Comparison of ENCODE assay signal across 9 mouse cellular contexts in genomic region chr12:17692953-17693352, GRCm38 (mm10). TPM values are rescaled to one million over a fixed set of nuclear protein-coding genes. Genes with fewer than 3 reads are reported as not detected.
A peak's percentile ranks its signal among the peaks of the same experiment; 100 is the strongest.
DNase-seq lines count a peak whose midpoint lies in the region; ATAC-seq and TF ChIP-seq lines count a peak whose summit lies in the region.
"Had no signal": no experiment of that assay in that cellular context is flagged by ENCODE, and none has a peak within 500 bp of the region (broad histone marks: within the 10 kb centered on the region; RNA-seq: fewer than 3 reads in every experiment).

No protein-coding gene starts in this region.

- H3K4me1 ChIP-seq in forebrain, embryonic 12.5 days: peaks cover 54% of the 10 kb centered on the region
- peaks cover 11% of the 10 kb centered on the region for H3K4me1 ChIP-seq in forebrain, embryonic 11.5 days (replicated peaks; ENCODE audit: control insufficient read depth, insufficient read depth, low read length)
- H3K4me1 ChIP-seq in lung, adult 2 months (ENCODE audit: control insufficient read depth, insufficient read depth, low read length): peaks cover 39% of the 10 kb centered on the region
- H3K4me1 ChIP-seq in intestine, embryonic 16.5 days (ENCODE audit: control insufficient read depth, insufficient read depth, low read length): peaks cover 41% of the 10 kb centered on the region
- H3K4me1 ChIP-seq in neural tube, embryonic 15.5 days: peaks cover 23% of the 10 kb centered on the region

- no peak for ATAC-seq in forebrain, embryonic 12.5 days (ENCODE audit: low FRiP score)
- ATAC-seq in forebrain, embryonic 11.5 days (replicated peaks; ENCODE audit: low FRiP score): no peak
- ATAC-seq in intestine, embryonic 16.5 days: no peak
- ATAC-seq in neural tube, embryonic 15.5 days (ENCODE audit: low FRiP score): no peak

- peak overlapping the region; percentile 95 for H3K4me2 ChIP-seq in forebrain, embryonic 12.5 days
- H3K4me2 ChIP-seq in forebrain, embryonic 11.5 days (ENCODE audit: low read depth, low read length, severe bottlenecking): no peak overlapping the region
- H3K4me2 ChIP-seq in intestine, embryonic 16.5 days (ENCODE audit: low read depth, low read length): peak overlapping the region; percentile 95
- peak overlapping the region; percentile 96 for H3K4me2 ChIP-seq in neural tube, embryonic 15.5 days

- H3K27me3 ChIP-seq in forebrain, embryonic 12.5 days: 0 out of 2 replicates have a peak, but pooled peaks cover 5% of the 10 kb centered on the region
- no peaks in the 10 kb centered on the region; the same call in 1 of the 2 replicates for H3K27me3 ChIP-seq in forebrain, embryonic 11.5 days (ENCODE audit: control insufficient read depth, insufficient read depth, low read length)
- no peaks in the 10 kb centered on the region for H3K27me3 ChIP-seq in intestine, embryonic 16.5 days (replicated peaks; ENCODE audit: control insufficient read depth, insufficient read depth, low read length)
- H3K27me3 ChIP-seq in neural tube, embryonic 15.5 days (replicated peaks): 0 out of 2 replicates have a peak, but pooled peaks cover 3% of the 10 kb centered on the region

- no peak overlapping the region for H3K4me3 ChIP-seq in forebrain, embryonic 12.5 days (replicated peaks)
- H3K4me3 ChIP-seq in forebrain, embryonic 11.5 days (ENCODE audit: low read depth, low read length): no peak overlapping the region
- H3K4me3 ChIP-seq in lung, adult 2 months (replicated peaks; ENCODE audit: extremely low read depth, low read depth, low read length): no peak overlapping the region
- peak overlapping the region; percentile 84 for H3K4me3 ChIP-seq in intestine, embryonic 16.5 days (ENCODE audit: low read length)
- H3K4me3 ChIP-seq in neural tube, embryonic 15.5 days (replicated peaks): peak overlapping the region; percentile 79; the same call in 1 of the 2 replicates

- H3K27ac ChIP-seq in forebrain, embryonic 12.5 days: no peak overlapping the region
- H3K27ac ChIP-seq in forebrain, embryonic 11.5 days (ENCODE audit: low read depth, low read length): no peak overlapping the region
- no peak overlapping the region for H3K27ac ChIP-seq in intestine, embryonic 16.5 days (ENCODE audit: low read length)
- no peak overlapping the region for H3K27ac ChIP-seq in neural tube, embryonic 15.5 days (replicated peaks)

- no peaks in the 10 kb centered on the region for H3K36me3 ChIP-seq in forebrain, embryonic 12.5 days (replicated peaks)
- no peaks in the 10 kb centered on the region for H3K36me3 ChIP-seq in forebrain, embryonic 11.5 days (ENCODE audit: control insufficient read depth, insufficient read depth, low read length)
- H3K36me3 ChIP-seq in intestine, embryonic 16.5 days (ENCODE audit: control insufficient read depth, insufficient read depth, low read length): no peaks in the 10 kb centered on the region
- no peaks in the 10 kb centered on the region for H3K36me3 ChIP-seq in neural tube, embryonic 15.5 days

- TF ChIP-seq POLR2A in lung, adult 2 months (IDR thresholded peaks at IDR 0.05; ENCODE audit: borderline replicate concordance, extremely low read depth, low read depth, low read length): no peak

- DNase-seq in forebrain, embryonic 11.5 days (ENCODE audit: low spot score): no peak
- peak; percentile 40 for DNase-seq in lung, adult 2 months
- no peak for DNase-seq in lung, postnatal 14 days
- DNase-seq in urinary bladder, adult 2 months (ENCODE audit: low spot score): no peak
- DNase-seq in embryo, embryonic 10 days (ENCODE audit: low spot score): no peak
- DNase-seq: kidney, adult 8-10 months had no signal

- WGBS in forebrain, embryonic 12.5 days: 67% methylated on average over 4 of the region's 4 CpGs
- WGBS in forebrain, embryonic 11.5 days: 77% methylated on average over 4 of the region's 4 CpGs
- 11% methylated on average over 4 of the region's 4 CpGs for WGBS in lung, adult 2 months
- 51% methylated on average over 4 of the region's 4 CpGs for WGBS in intestine, embryonic 16.5 days
- WGBS in neural tube, embryonic 15.5 days: 47% methylated on average over 4 of the region's 4 CpGs

- no peak for TF ChIP-seq CTCF in lung, adult 2 months (IDR thresholded peaks at IDR 0.05; ENCODE audit: insufficient read depth, low read length)

- H3K9me3 ChIP-seq in forebrain, embryonic 12.5 days: no peaks in the 10 kb centered on the region
- no peaks in the 10 kb centered on the region for H3K9me3 ChIP-seq in forebrain, embryonic 11.5 days (ENCODE audit: control insufficient read depth, low read length)
- H3K9me3 ChIP-seq in intestine, embryonic 16.5 days (ENCODE audit: control insufficient read depth, low read length): no peaks in the 10 kb centered on the region
- H3K9me3 ChIP-seq in neural tube, embryonic 15.5 days (replicated peaks): no peaks in the 10 kb centered on the region

- no peak overlapping the region for H3K9ac ChIP-seq in forebrain, embryonic 12.5 days
- no peak overlapping the region for H3K9ac ChIP-seq in forebrain, embryonic 11.5 days (ENCODE audit: low read length)
- no peak overlapping the region for H3K9ac ChIP-seq in intestine, embryonic 16.5 days (ENCODE audit: low read depth, low read length)
- H3K9ac ChIP-seq in neural tube, embryonic 15.5 days (replicated peaks): no peak overlapping the region

RNA-seq across cellular contexts. Expression of gene Hpcal1, which starts 2.3 kb away (rescaled TPM):
- 36.6 and 41.3 TPM in 2 replicates for polyA plus RNA-seq in forebrain, embryonic 12.5 days (2016; fragmentation: Nextera tagmentation; extraction: Ambion mirVana)
- polyA plus RNA-seq in forebrain, embryonic 11.5 days (2014; fragmentation: Nextera tagmentation; extraction: Ambion mirVana): 41.9 and 45.7 TPM in 2 replicates
- polyA plus RNA-seq in lung, adult 2 months (2012; rRNA removed): 188 and 222 TPM in 2 replicates
- 48.7 and 50.3 TPM in 2 replicates for polyA plus RNA-seq in intestine, embryonic 16.5 days (2015; fragmentation: Nextera tagmentation; extraction: Ambion mirVana)
- 130 and 133 TPM in 2 replicates for polyA plus RNA-seq in neural tube, embryonic 15.5 days (2015; fragmentation: Nextera tagmentation; extraction: Ambion mirVana)
- polyA plus RNA-seq in urinary bladder, adult 2 months (2012; rRNA removed): 52.8 and 56.0 TPM in 2 replicates

Comparison
In these comparisons a context has a peak if more than half of its experiments do, and no peak if none do; other contexts are left out.
1. H3K4me3 ChIP-seq: peak in intestine, embryonic 16.5 days (single experiment) and neural tube, embryonic 15.5 days (single experiment); none in forebrain, embryonic 12.5 days (single experiment), forebrain, embryonic 11.5 days (single experiment) and lung, adult 2 months (single experiment).